Mouse (Mus musculus): Measurements from ENCODE around the gene Gm9970. TPM values are rescaled to one million over a fixed set of nuclear protein-coding genes. Genes with fewer than 3 reads are reported as not detected.
"Not testable (repeated sequence)": the region's sequence is repeated elsewhere in the genome, so short reads cannot be mapped to it uniquely, and the experiment has no call there.

Gm9970 gene
- polyA plus RNA-seq, 1 experiment from 2014 or later, result not detected

GRCm38 (mm10) chr5:31221304-31221945, 19.6 kb downstream of the Gm9970 start:
- peak overlapping the region; percentile 84 for H3K9ac ChIP-seq
- WGBS (ENCODE audit: insufficient replicate concordance), result 16% methylated on average over 11 of the region's 11 CpGs
- no peak for ATAC-seq (ENCODE audit: low read depth)
- H3K4me1 ChIP-seq (replicated peaks), result peaks cover 38% of the 10 kb centered on the region
- H3K4me3 ChIP-seq (replicated peaks), result peak overlapping the region; percentile 99
- H3K9me3 ChIP-seq (replicated peaks), result no peaks in the 10 kb centered on the region
- H3K36me3 ChIP-seq, result peaks cover 2% of the 10 kb centered on the region; the same call in 1 of the 2 replicates
- DNase-seq, result peak; percentile 57
- peak overlapping the region; percentile 89 for H3K27ac ChIP-seq
- H3K27me3 ChIP-seq, result no peaks in the 10 kb centered on the region
- peak overlapping the region; percentile 92 for H3K4me2 ChIP-seq

GRCm38 (mm10) chr5:31220448-31221303, 20.4 kb downstream of the Gm9970 start, which contains the start of gene Ppm1g:
Ppm1g (minus strand) TSS chr5:31220687.
- Histone ChIP-seq H3K9me3 (replicated peaks) (no peaks in the 10 kb centered on the region), H3K4me3 (replicated peaks) (peak within 1 kb of the TSS; percentile 99), H3K27ac (peak within 1 kb of the TSS; percentile 97), H3K4me2 (peak within 1 kb of the TSS; percentile 92), H3K9ac (peak within 1 kb of the TSS; percentile 99), H3K36me3 (peaks cover 10% of the 10 kb centered on the region), H3K27me3 (no peaks in the 10 kb centered on the region), H3K4me1 (replicated peaks) (peaks cover 45% of the 10 kb centered on the region)
- WGBS (ENCODE audit: insufficient replicate concordance), result under 1% methylated on average over 70 of the region's 70 CpGs
- peak; percentile 97 for DNase-seq
- ATAC-seq (ENCODE audit: low read depth), result peak; percentile 92

GRCm38 (mm10) chr5:31219911-31220447, 21.1 kb downstream of the Gm9970 start:
- no peaks in the 10 kb centered on the region for H3K9me3 ChIP-seq (replicated peaks)
- peak overlapping the region; percentile 99 for H3K4me3 ChIP-seq (replicated peaks)
- DNase-seq, result no peak
- WGBS (ENCODE audit: insufficient replicate concordance), result under 1% methylated on average over 40 of the region's 40 CpGs
- peak overlapping the region; percentile 97 for H3K27ac ChIP-seq
- peak overlapping the region; percentile 99 for H3K9ac ChIP-seq
- H3K4me2 ChIP-seq, result peak overlapping the region; percentile 92
- peaks cover 14% of the 10 kb centered on the region for H3K36me3 ChIP-seq
- ATAC-seq (ENCODE audit: low read depth), result peak; percentile 56
- H3K4me1 ChIP-seq (replicated peaks), result peaks cover 50% of the 10 kb centered on the region
- H3K27me3 ChIP-seq, result no peaks in the 10 kb centered on the region

- Histone ChIP-seq H3K4me1 (replicated peaks) (peaks cover 55% of the 10 kb centered on the region), H3K27ac (peak overlapping the region; percentile 97), H3K27me3 (no peaks in the 10 kb centered on the region), H3K9ac (peak overlapping the region; percentile 99), H3K9me3 (replicated peaks) (no peaks in the 10 kb centered on the region), H3K4me3 (replicated peaks) (peak overlapping the region; percentile 99), H3K4me2 (peak overlapping the region; percentile 92), H3K36me3 (peaks cover 14% of the 10 kb centered on the region)
- WGBS (ENCODE audit: insufficient replicate concordance), result under 1% methylated on average over 11 of the region's 11 CpGs
- DNase-seq (no peak), ATAC-seq (ENCODE audit: low read depth) (no peak)
Measured at GRCm38 (mm10) chr5:31219474-31219873, 21.6 kb downstream of the Gm9970 start.

- no peaks in the 10 kb centered on the region for H3K27me3 ChIP-seq
- no peaks in the 10 kb centered on the region for H3K9me3 ChIP-seq (replicated peaks)
- peak overlapping the region; percentile 99 for H3K9ac ChIP-seq
- H3K4me1 ChIP-seq (replicated peaks), result peaks cover 59% of the 10 kb centered on the region
- DNase-seq (no peak), ATAC-seq (ENCODE audit: low read depth) (no peak)
- H3K4me3 ChIP-seq (replicated peaks), result peak overlapping the region; percentile 99
- peak overlapping the region; percentile 92 for H3K4me2 ChIP-seq
- H3K27ac ChIP-seq, result peak overlapping the region; percentile 97
- peaks cover 14% of the 10 kb centered on the region for H3K36me3 ChIP-seq
- WGBS (ENCODE audit: insufficient replicate concordance), result 2% methylated on average over 2 of the region's 2 CpGs
Measured at GRCm38 (mm10) chr5:31219070-31219469, 22.0 kb downstream of the Gm9970 start.

GRCm38 (mm10) chr5:31218294-31218693, 22.7 kb downstream of the Gm9970 start:
- H3K4me3 ChIP-seq (replicated peaks), result peak overlapping the region; percentile 99

GRCm38 (mm10) chr5:31216554-31216953, 24.5 kb downstream of the Gm9970 start:
- not testable (repeated sequence) for H3K9ac ChIP-seq; H3K4me3 ChIP-seq (replicated peaks); H3K27me3 ChIP-seq; H3K9me3 ChIP-seq (replicated peaks); H3K27ac ChIP-seq; ATAC-seq (ENCODE audit: low read depth); DNase-seq
- peaks cover 70% of the 10 kb centered on the region for H3K4me1 ChIP-seq (replicated peaks)
- peaks cover 17% of the 10 kb centered on the region for H3K36me3 ChIP-seq
- peak overlapping the region; percentile 17; the same call in 1 of the 2 replicates for H3K4me2 ChIP-seq
- WGBS (ENCODE audit: insufficient replicate concordance), result 69% methylated on average over 6 of the region's 6 CpGs

More at GRCm38 (mm10) chr5:31218294-31218693, 22.7 kb downstream of the Gm9970 start:
- ATAC-seq (ENCODE audit: low read depth) (peak; percentile 55), DNase-seq (peak; percentile 74)
- H3K27me3 ChIP-seq, result no peaks in the 10 kb centered on the region
- 13% methylated on average over 7 of the region's 7 CpGs for WGBS (ENCODE audit: insufficient replicate concordance)
- peak overlapping the region; percentile 99 for H3K9ac ChIP-seq
- peaks cover 14% of the 10 kb centered on the region for H3K36me3 ChIP-seq
- H3K27ac ChIP-seq, result peak overlapping the region; percentile 97
- H3K4me2 ChIP-seq, result peak overlapping the region; percentile 92
- H3K9me3 ChIP-seq (replicated peaks), result no peaks in the 10 kb centered on the region
- peaks cover 62% of the 10 kb centered on the region for H3K4me1 ChIP-seq (replicated peaks)

GRCm38 (mm10) chr5:31204421-31204820, 36.6 kb downstream of the Gm9970 start:
- DNase-seq (no peak), ATAC-seq (ENCODE audit: low read depth) (no peak)
- 85% methylated on average over 6 of the region's 6 CpGs for WGBS (ENCODE audit: insufficient replicate concordance)
- Histone ChIP-seq H3K9ac (no peak overlapping the region), H3K27ac (no peak overlapping the region), H3K4me1 (replicated peaks) (peaks cover 31% of the 10 kb centered on the region), H3K27me3 (no peaks in the 10 kb centered on the region), H3K4me3 (replicated peaks) (no peak overlapping the region), H3K36me3 (peaks cover 80% of the 10 kb centered on the region), H3K9me3 (replicated peaks) (peaks cover 5% of the 10 kb centered on the region), H3K4me2 (no peak overlapping the region)

GRCm38 (mm10) chr5:31203866-31204265, 37.2 kb downstream of the Gm9970 start:
- Histone ChIP-seq H3K9ac (no peak overlapping the region), H3K4me2 (no peak overlapping the region), H3K36me3 (peaks cover 85% of the 10 kb centered on the region), H3K4me1 (replicated peaks) (peaks cover 34% of the 10 kb centered on the region), H3K27ac (no peak overlapping the region), H3K27me3 (no peaks in the 10 kb centered on the region), H3K4me3 (replicated peaks) (no peak overlapping the region), H3K9me3 (replicated peaks) (peaks cover 5% of the 10 kb centered on the region)
- WGBS (ENCODE audit: insufficient replicate concordance), result 88% methylated on average over 2 of the region's 2 CpGs
- no peak for ATAC-seq (ENCODE audit: low read depth)
- no peak for DNase-seq

- Histone ChIP-seq H3K9me3 (replicated peaks) (peaks cover 5% of the 10 kb centered on the region), H3K9ac (peak overlapping the region; percentile 69), H3K4me1 (replicated peaks) (peaks cover 34% of the 10 kb centered on the region), H3K36me3 (peaks cover 85% of the 10 kb centered on the region), H3K27ac (peak overlapping the region; percentile 82), H3K27me3 (no peaks in the 10 kb centered on the region), H3K4me2 (peak overlapping the region; percentile 79), H3K4me3 (replicated peaks) (peak overlapping the region; percentile 82)
- 77% methylated on average over 7 of the region's 7 CpGs for WGBS (ENCODE audit: insufficient replicate concordance)
- DNase-seq (no peak), ATAC-seq (ENCODE audit: low read depth) (no peak)
Measured at GRCm38 (mm10) chr5:31202933-31203332, 38.1 kb downstream of the Gm9970 start.
